In the genomic region with DNA sequence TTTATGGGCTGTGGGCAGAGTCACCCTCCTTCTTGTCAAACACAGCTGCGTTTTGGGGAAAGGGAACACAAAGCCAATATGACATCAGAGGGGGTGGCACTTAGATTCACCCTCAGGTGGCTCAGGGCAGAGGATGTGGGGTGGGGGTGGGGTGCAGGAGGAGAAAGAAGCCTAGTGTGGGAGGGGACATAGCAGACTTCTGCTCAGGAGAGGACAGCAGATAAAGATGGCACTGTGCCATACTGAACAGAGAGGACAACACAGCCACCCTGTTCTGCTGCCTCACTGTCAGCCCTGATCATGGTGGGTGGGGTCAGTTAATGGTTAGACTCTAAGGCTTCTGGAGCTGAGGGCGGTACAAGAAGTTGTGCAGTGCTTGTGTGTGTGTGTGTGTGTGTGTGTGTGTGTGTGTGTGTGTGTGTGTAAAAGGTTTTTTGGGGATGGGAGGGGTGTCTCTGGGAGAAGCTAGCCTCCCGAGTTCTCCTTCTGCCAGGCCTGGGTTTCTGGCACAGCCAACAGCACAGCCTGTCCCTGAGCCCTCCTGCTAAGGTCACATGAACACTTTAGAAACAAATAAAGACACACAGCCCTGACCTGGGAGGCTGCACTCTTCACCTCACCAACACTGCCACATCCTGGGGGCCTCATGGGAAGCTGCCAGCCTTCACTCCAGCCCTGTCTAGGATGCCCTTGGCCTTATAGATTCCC, we compare ENCODE assay signal across 9 mouse cellular contexts. TPM values are rescaled to one million over a fixed set of nuclear protein-coding genes. Genes with fewer than 3 reads are reported as not detected.
A peak's percentile ranks its signal among the peaks of the same experiment; 100 is the strongest.
DNase-seq lines count a peak whose midpoint lies in the region; ATAC-seq lines count a peak whose summit lies in the region.
"Had no signal": no experiment of that assay in that cellular context is flagged by ENCODE, and none has a peak within 500 bp of the region (broad histone marks: within the 10 kb centered on the region; RNA-seq: fewer than 3 reads in every experiment).

No protein-coding gene starts in this region.

- no peaks in the 10 kb centered on the region for H3K4me1 ChIP-seq in hindbrain, embryonic 16.5 days (ENCODE audit: control insufficient read depth, insufficient read depth, low read depth, low read length)
- peaks cover 6% of the 10 kb centered on the region; the same call in 1 of the 2 replicates for H3K4me1 ChIP-seq in stomach, embryonic 14.5 days (ENCODE audit: control insufficient read depth, insufficient read depth, low read length)
- H3K4me1 ChIP-seq: embryonic facial prominence, embryonic 12.5 days had no signal

- WGBS in hindbrain, embryonic 16.5 days, result 45% methylated on average over 3 of the region's 3 CpGs
- WGBS in stomach, embryonic 14.5 days, result 30% methylated on average over 3 of the region's 3 CpGs

- no peak overlapping the region for H3K4me3 ChIP-seq in hindbrain, embryonic 16.5 days (ENCODE audit: low read length)
- H3K4me3 ChIP-seq in stomach, embryonic 14.5 days (ENCODE audit: low read depth, low read length), result no peak overlapping the region
- H3K4me3 ChIP-seq: embryonic facial prominence, embryonic 12.5 days had no signal

- no peak overlapping the region for H3K4me2 ChIP-seq in hindbrain, embryonic 16.5 days (ENCODE audit: low read length)
- H3K4me2 ChIP-seq in stomach, embryonic 14.5 days (replicated peaks; ENCODE audit: low read depth, low read length), result no peak overlapping the region
- H3K4me2 ChIP-seq: embryonic facial prominence, embryonic 12.5 days had no signal

- peak; percentile 58 for DNase-seq in gastrocnemius, adult 18-20 months (ENCODE audit: low spot score)
- no peak for DNase-seq in gastrocnemius, postnatal 10 days
- peak; percentile 33 for DNase-seq in ovary, adult 18-20 months (ENCODE audit: low spot score)
- no peak for DNase-seq in ovary, postnatal 14 days (ENCODE audit: low spot score)
- DNase-seq in right cerebral cortex, postnatal 14 days, result no peak

- no peak overlapping the region for H3K27ac ChIP-seq in hindbrain, embryonic 16.5 days (ENCODE audit: low read depth, low read length)
- no peak overlapping the region; the same call in 1 of the 2 replicates for H3K27ac ChIP-seq in stomach, embryonic 14.5 days (ENCODE audit: low read length)
- H3K27ac ChIP-seq: embryonic facial prominence, embryonic 12.5 days had no signal

- H3K9me3 ChIP-seq in hindbrain, embryonic 16.5 days (ENCODE audit: control insufficient read depth, low read length), result no peaks in the 10 kb centered on the region
- H3K9me3 ChIP-seq in stomach, embryonic 14.5 days (ENCODE audit: control insufficient read depth, low read depth, low read length), result no peaks in the 10 kb centered on the region
- H3K9me3 ChIP-seq: embryonic facial prominence, embryonic 12.5 days had no signal

- H3K27me3 ChIP-seq in hindbrain, embryonic 16.5 days (replicated peaks; ENCODE audit: control insufficient read depth, insufficient read depth, low read length), result no peaks in the 10 kb centered on the region
- no peaks in the 10 kb centered on the region for H3K27me3 ChIP-seq in stomach, embryonic 14.5 days (ENCODE audit: control insufficient read depth, insufficient read depth, low read length)
- H3K27me3 ChIP-seq: embryonic facial prominence, embryonic 12.5 days had no signal

- peak; percentile 56 for ATAC-seq in hindbrain, embryonic 16.5 days
- peak; percentile 58; the same call in 1 of the 2 replicates for ATAC-seq in stomach, embryonic 14.5 days (ENCODE audit: insufficient number of reproducible peaks, insufficient read depth, low FRiP score, low read depth)
- ATAC-seq in frontal cortex, adult (ENCODE audit: low TSS enrichment), result no peak; the same call in 1 of the 2 replicates

- H3K36me3 ChIP-seq in hindbrain, embryonic 16.5 days (ENCODE audit: control insufficient read depth, insufficient read depth, low read length), result no peaks in the 10 kb centered on the region
- no peaks in the 10 kb centered on the region for H3K36me3 ChIP-seq in stomach, embryonic 14.5 days (ENCODE audit: control insufficient read depth, insufficient read depth, low read length)
- H3K36me3 ChIP-seq: embryonic facial prominence, embryonic 12.5 days had no signal

- H3K9ac ChIP-seq in hindbrain, embryonic 16.5 days (ENCODE audit: low read depth, low read length), result no peak overlapping the region
- no peak overlapping the region for H3K9ac ChIP-seq in stomach, embryonic 14.5 days (replicated peaks; ENCODE audit: low read depth, low read length)
- H3K9ac ChIP-seq: embryonic facial prominence, embryonic 12.5 days had no signal

RNA-seq across cellular contexts. Expression of a gene that starts 10.0 kb away (rescaled TPM):
- not detected for total RNA-seq in gastrocnemius, adult 18-20 months (2021)
- not detected for total RNA-seq in gastrocnemius, postnatal 10 days (2021)
- 0.15 and 0.34 TPM in 2 replicates for polyA plus RNA-seq in hindbrain, embryonic 16.5 days (2015; fragmentation: Nextera tagmentation; extraction: Ambion mirVana)
- polyA plus RNA-seq in stomach, embryonic 14.5 days (2014; fragmentation: Nextera tagmentation; extraction: Ambion mirVana), result 0.13 TPM in 1 of 2 replicates, not detected in the other
- polyA plus RNA-seq: embryonic facial prominence, embryonic 12.5 days had no signal

RNA-seq across cellular contexts. Expression of a gene that starts 16.4 kb away (rescaled TPM):
- 10 to 100 TPM; 12.5 to 14.3 TPM for total RNA-seq in gastrocnemius, adult 18-20 months (2021)
- 10 to 100 TPM; 11.0 to 13.8 TPM for total RNA-seq in gastrocnemius, postnatal 10 days (2021)
- 2.7 and 10.9 TPM in 2 replicates for polyA plus RNA-seq in hindbrain, embryonic 16.5 days (2015; fragmentation: Nextera tagmentation; extraction: Ambion mirVana)
- 1.8 and 2.4 TPM in 2 replicates for polyA plus RNA-seq in stomach, embryonic 14.5 days (2014; fragmentation: Nextera tagmentation; extraction: Ambion mirVana)

Comparison
In these comparisons a context has a peak if more than half of its experiments do, and no peak if none do; other contexts are left out.
1. DNase-seq: peak in gastrocnemius, adult 18-20 months (single experiment) and ovary, adult 18-20 months (single experiment); none in gastrocnemius, postnatal 10 days (single experiment), ovary, postnatal 14 days (single experiment) and right cerebral cortex, postnatal 14 days (single experiment).